Mouse (Mus musculus) kidney, postnatal 14 days (tissue): ENCODE data around the gene Gm15262.
"Not testable (repeated sequence)": the region's sequence is repeated elsewhere in the genome, so short reads cannot be mapped to it uniquely, and the experiment has no call there.

Experiments used
- DNase-seq: peaks from one replicate; pipeline ENCODE4 v3.0.0; 2022; ENCODE audit warnings: mixed read lengths

Gene Gm15262

GRCm38 (mm10) chrX:161287156-161287555 is at the start of gene Gm15262:
Gene Gm15262 (plus strand): TSS chrX:161287456.
- DNase-seq: not testable (repeated sequence)

- no peak for DNase-seq
Measured at GRCm38 (mm10) chrX:161308131-161308530, 20.9 kb downstream of the Gm15262 start.

GRCm38 (mm10) chrX:161316443-161316842 is 29.2 kb downstream of the Gm15262 start:
- DNase-seq: no peak

GRCm38 (mm10) chrX:161370927-161371326 is 83.7 kb downstream of the Gm15262 start:
- no peak for DNase-seq

GRCm38 (mm10) chrX:161371461-161371860 is 84.2 kb downstream of the Gm15262 start:
- no peak for DNase-seq

GRCm38 (mm10) chrX:161375568-161375967 is 88.3 kb downstream of the Gm15262 start:
- peak; percentile 2 for DNase-seq

- DNase-seq: no peak
Measured at GRCm38 (mm10) chrX:161385791-161386190, 98.5 kb downstream of the Gm15262 start.

- DNase-seq: no peak
Measured at GRCm38 (mm10) chrX:161387942-161388341, 100.7 kb downstream of the Gm15262 start.

GRCm38 (mm10) chrX:161399110-161399509 is 111.9 kb downstream of the Gm15262 start:
- DNase-seq: peak; percentile 73

GRCm38 (mm10) chrX:161411151-161411550 is 123.9 kb downstream of the Gm15262 start:
- DNase-seq: no peak
